Mouse (Mus musculus) MEL (cell line): Measurements from ENCODE around the gene Abcc5.

Source experiments
- MAZ ChIP-seq: IDR thresholded peaks from 2 replicates; pipeline ENCODE4 v1.6.1; 2012; ENCODE audit warnings: low read depth, mild to moderate bottlenecking, inconsistent platforms, low read length, improper control_type of control experiment
- MEF2A ChIP-seq: IDR thresholded peaks from 2 replicates; pipeline ENCODE4 v1.6.1; 2014; ENCODE audit warnings: low read depth, mild to moderate bottlenecking, inconsistent platforms, low read length, improper control_type of control experiment; ENCODE audit not compliant: poor library complexity, insufficient replicate concordance, severe bottlenecking; ENCODE audit errors: extremely low read depth
- POLR2A ChIP-seq, 2 experiments: IDR thresholded peaks; 2 replicates each; pipeline ENCODE4 v1.6.1; 2011 to 2012; ENCODE audit warnings: low read length in 2 of 2, mild to moderate bottlenecking in 2 of 2, control low read depth in 1 of 2, improper control_type of control experiment in 1 of 2, low read depth in 1 of 2, moderate library complexity in 1 of 2; ENCODE audit not compliant: control insufficient read depth in 1 of 2, insufficient read depth in 1 of 2, poor library complexity in 1 of 2
- TCF12 ChIP-seq: IDR thresholded peaks from 2 replicates; pipeline ENCODE4 v1.6.1; 2014; ENCODE audit warnings: low read depth, mild to moderate bottlenecking, inconsistent platforms, low read length, improper control_type of control experiment, moderate library complexity
- ZNF384 ChIP-seq: IDR thresholded peaks from 2 replicates; pipeline ENCODE4 v1.6.1; 2012; ENCODE audit warnings: low read depth, mild to moderate bottlenecking, inconsistent platforms, low read length, improper control_type of control experiment

DNA sequence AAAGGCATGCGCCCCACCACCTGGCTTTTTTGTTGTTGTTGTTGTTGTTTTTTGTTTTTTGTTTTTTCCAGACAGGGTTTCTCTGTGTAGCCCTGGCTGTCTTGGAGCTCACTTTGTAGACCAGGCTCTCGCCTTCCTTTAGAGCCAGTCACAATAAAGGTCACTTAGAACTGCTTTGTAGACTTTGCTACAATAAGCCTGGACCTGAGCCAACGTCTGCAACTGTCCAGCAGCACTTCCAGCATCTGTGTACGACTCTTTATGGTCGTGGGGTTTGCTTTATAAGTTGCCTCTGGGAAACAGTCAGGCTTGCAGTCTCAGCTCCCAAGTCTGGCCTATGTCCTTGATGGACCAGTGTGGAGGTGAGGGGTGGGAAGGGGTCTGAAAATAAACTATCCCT is 45.2 kb downstream of the Abcc5 start:
- no peak for TF ChIP-seq MAZ
- TF ChIP-seq MEF2A, result no peak
- no peak for TF ChIP-seq ZNF384
- TF ChIP-seq POLR2A (IDR thresholded peaks at IDR 0.05; ENCODE audit: control insufficient read depth in 1 of 2, insufficient read depth in 1 of 2, low read depth in 1 of 2, low read length in 2 of 2, poor library complexity in 1 of 2), result no peak
- TF ChIP-seq TCF12, result no peak
